Mouse (Mus musculus) heart, adult 11 months (tissue): ENCODE results near the gene Col1a2.
A peak's percentile ranks its signal among the peaks of the same experiment; 100 is the strongest.

Source experiments
- DNase-seq: peaks from one replicate; pipeline ENCODE4 v3.0.0; 2022

The Col1a2 gene

GRCm38 (mm10) chr6:4528439-4528838, 23.8 kb downstream of the Col1a2 start:
- no peak for DNase-seq

- peak; percentile 81 for DNase-seq
These were observed 26.4 kb downstream of the Col1a2 start for GRCm38 (mm10) chr6:4530986-4531385.

- DNase-seq: no peak
These were observed 28.3 kb downstream of the Col1a2 start for GRCm38 (mm10) chr6:4532898-4533297.

GRCm38 (mm10) chr6:4534462-4535079, 30.0 kb downstream of the Col1a2 start:
- DNase-seq: peak; percentile 81

GRCm38 (mm10) chr6:4541926-4542715, 37.5 kb downstream of the Col1a2 start:
- no peak for DNase-seq

- DNase-seq: no peak
These were observed 39.9 kb downstream of the Col1a2 start for GRCm38 (mm10) chr6:4544554-4544953.

- no peak for DNase-seq
These were observed 41.1 kb downstream of the Col1a2 start for GRCm38 (mm10) chr6:4545727-4546126.

- no peak for DNase-seq
These were observed 44.3 kb downstream of the Col1a2 start for GRCm38 (mm10) chr6:4548894-4549293.

- no peak for DNase-seq
These were observed 45.4 kb downstream of the Col1a2 start for GRCm38 (mm10) chr6:4549846-4550548.

- DNase-seq: no peak
These were observed 45.9 kb downstream of the Col1a2 start for GRCm38 (mm10) chr6:4550549-4550915.

GRCm38 (mm10) chr6:4555366-4555765, 50.8 kb downstream of the Col1a2 start:
- no peak for DNase-seq

GRCm38 (mm10) chr6:4557086-4557485, 52.5 kb downstream of the Col1a2 start:
- no peak for DNase-seq

- no peak for DNase-seq
These were observed 53.1 kb downstream of the Col1a2 start for GRCm38 (mm10) chr6:4557678-4558077.

- DNase-seq: no peak
These were observed 56.5 kb downstream of the Col1a2 start for GRCm38 (mm10) chr6:4561156-4561555.

- no peak for DNase-seq
These were observed 57.0 kb downstream of the Col1a2 start for GRCm38 (mm10) chr6:4561621-4562020.

GRCm38 (mm10) chr6:4562401-4562800, 57.8 kb downstream of the Col1a2 start:
- DNase-seq: no peak

GRCm38 (mm10) chr6:4563477-4563876, 58.9 kb downstream of the Col1a2 start:
- DNase-seq: no peak

- no peak for DNase-seq
These were observed 65.8 kb downstream of the Col1a2 start for GRCm38 (mm10) chr6:4570412-4570811.

GRCm38 (mm10) chr6:4577756-4578155, 73.1 kb downstream of the Col1a2 start:
- no peak for DNase-seq

- DNase-seq: no peak
These were observed 73.7 kb downstream of the Col1a2 start for GRCm38 (mm10) chr6:4578343-4578742.

- DNase-seq: no peak
These were observed 75.0 kb downstream of the Col1a2 start for GRCm38 (mm10) chr6:4579620-4580019.

- DNase-seq: no peak
These were observed 78.9 kb downstream of the Col1a2 start for GRCm38 (mm10) chr6:4583485-4583884.

GRCm38 (mm10) chr6:4587946-4588345, 83.3 kb downstream of the Col1a2 start:
- DNase-seq: no peak

- DNase-seq: no peak
These were observed 84.1 kb downstream of the Col1a2 start for GRCm38 (mm10) chr6:4588722-4589121.
